In genomic region chr14:63014667-63015066, GRCm38 (mm10) we compare ENCODE assay signal across 29 mouse cellular contexts. TPM values are rescaled to one million over a fixed set of nuclear protein-coding genes. Genes with fewer than 3 reads are reported as not detected.
DNase-seq lines count a peak whose midpoint lies in the region; ATAC-seq and TF ChIP-seq lines count a peak whose summit lies in the region.
"Had no signal": no experiment of that assay in that cellular context is flagged by ENCODE, and none has a peak within 500 bp of the region (broad histone marks: within the 10 kb centered on the region; RNA-seq: fewer than 3 reads in every experiment).

No protein-coding gene starts in this region.

- no peak overlapping the region for H3ac ChIP-seq in C2C12 (ENCODE audit: control insufficient read depth, insufficient read length, low read depth)
- no peak overlapping the region for H3ac ChIP-seq in myocyte (ENCODE audit: control insufficient read depth, insufficient read length)

- TF ChIP-seq CTCF in C2C12 (IDR thresholded peaks at IDR 0.05; ENCODE audit: control insufficient read depth, insufficient read depth, insufficient read length) = no peak
- TF ChIP-seq CTCF in Patski (IDR thresholded peaks at IDR 0.05) = no peak
- no peak for TF ChIP-seq CTCF in intestine, postnatal 0 days (IDR thresholded peaks at IDR 0.05; ENCODE audit: low read depth)
- TF ChIP-seq CTCF in stomach, postnatal 0 days (IDR thresholded peaks at IDR 0.05; ENCODE audit: low read depth) = no peak

- DNase-seq in frontal cortex, postnatal 36 days (ENCODE audit: low spot score in 2 of 2) = no peak
- peak; percentile 22 for DNase-seq in Patski (ENCODE audit: low read depth, low spot score)
- no peak for DNase-seq in stomach, postnatal 0 days (ENCODE audit: low spot score)
- DNase-seq: adrenal gland, postnatal 25 days; B cell, adult 2 months; cerebellum, adult 2 months; cerebellum, postnatal 10 days; forebrain, postnatal 0 days; gastrocnemius, postnatal 10 days; heart, adult 2 months; kidney, adult 11 months; kidney, adult 9 months had no signal

- ATAC-seq in frontal cortex, adult (ENCODE audit: low TSS enrichment) = peak; percentile 93
- ATAC-seq in Patski = peak; percentile 57
- no peak for ATAC-seq in intestine, postnatal 0 days
- no peak for ATAC-seq in granulocyte monocyte progenitor cell, adult 5-6 weeks (replicated peaks; ENCODE audit: poor library complexity, severe bottlenecking)
- ATAC-seq in stomach, postnatal 0 days (ENCODE audit: low FRiP score, low TSS enrichment) = no peak
- ATAC-seq: forebrain, postnatal 0 days; hindbrain, embryonic 16.5 days; inflammation-experienced regulatory T-cells, adult 6 months had no signal

- H3K27ac ChIP-seq in intestine, postnatal 0 days (ENCODE audit: low read depth, low read length) = no peak overlapping the region
- no peak overlapping the region for H3K27ac ChIP-seq in stomach, postnatal 0 days (replicated peaks)
- H3K27ac ChIP-seq: embryonic facial prominence, embryonic 10.5 days; forebrain, embryonic 12.5 days; heart, adult 2 months; hindbrain, embryonic 10.5 days had no signal

- H3K4me1 ChIP-seq in intestine, postnatal 0 days (replicated peaks; ENCODE audit: control insufficient read depth, insufficient read depth, low read length) = no peaks in the 10 kb centered on the region
- H3K4me1 ChIP-seq in stomach, postnatal 0 days (replicated peaks; ENCODE audit: control insufficient read depth, insufficient read depth) = no peaks in the 10 kb centered on the region
- H3K4me1 ChIP-seq: embryonic facial prominence, embryonic 10.5 days; forebrain, embryonic 12.5 days; hindbrain, embryonic 10.5 days had no signal

- in situ Hi-C loops in Patski (cut with MboI; ENCODE audit: low pct_unique_long_range_greater_than_20kb) = no loop called here

- CTCF ChIA-PET in Patski (lab: Charles Lee) = interaction anchor here (1.5 kb wide), 1 partner anchor 13 kb away, joined by 3 read pairs; no protein-coding TSS in a partner anchor

- no peak overlapping the region for H3K9ac ChIP-seq in intestine, postnatal 0 days (ENCODE audit: low read depth, low read length)
- H3K9ac ChIP-seq in stomach, postnatal 0 days (ENCODE audit: low read length) = no peak overlapping the region
- H3K9ac ChIP-seq: forebrain, embryonic 12.5 days; forebrain, postnatal 0 days; heart, embryonic 12.5 days had no signal

- 0 out of 2 replicates have a peak, but pooled peaks cover 2% of the 10 kb centered on the region for H3K9me3 ChIP-seq in intestine, postnatal 0 days (ENCODE audit: control insufficient read depth)
- 0 out of 2 replicates have a peak, but pooled peaks cover 2% of the 10 kb centered on the region for H3K9me3 ChIP-seq in stomach, postnatal 0 days (ENCODE audit: control insufficient read depth, low read length)
- H3K9me3 ChIP-seq: embryonic facial prominence, embryonic 10.5 days; forebrain, embryonic 12.5 days; hindbrain, embryonic 10.5 days had no signal

- no peak overlapping the region for H3K4me3 ChIP-seq in C2C12 (ENCODE audit: insufficient read depth, poor library complexity, severe bottlenecking)
- H3K4me3 ChIP-seq in myocyte = no peak overlapping the region
- no peak overlapping the region for H3K4me3 ChIP-seq in intestine, postnatal 0 days (ENCODE audit: low read depth, low read length)
- no peak overlapping the region for H3K4me3 ChIP-seq in stomach, postnatal 0 days (ENCODE audit: low read depth, low read length)
- H3K4me3 ChIP-seq: embryonic facial prominence, embryonic 10.5 days; erythroblast, embryonic 14.5 days; forebrain, embryonic 12.5 days; heart, adult 2 months; heart, embryonic 12.5 days; hindbrain, embryonic 10.5 days had no signal

- TF ChIP-seq POLR2A in myocyte (IDR thresholded peaks at IDR 0.05; ENCODE audit: insufficient read length, low read depth) = no peak

- H3K79me2 ChIP-seq in C2C12 (ENCODE audit: control insufficient read depth, insufficient read depth) = no peaks in the 10 kb centered on the region
- no peaks in the 10 kb centered on the region for H3K79me2 ChIP-seq in myocyte (ENCODE audit: control insufficient read depth, insufficient read depth)

- H3K4me2 ChIP-seq in myocyte (ENCODE audit: low read depth) = peak overlapping the region; percentile 63
- no peak overlapping the region for H3K4me2 ChIP-seq in intestine, postnatal 0 days (replicated peaks; ENCODE audit: low read depth)
- no peak overlapping the region for H3K4me2 ChIP-seq in stomach, postnatal 0 days (replicated peaks; ENCODE audit: low read depth)
- H3K4me2 ChIP-seq: forebrain, embryonic 12.5 days; heart, embryonic 12.5 days had no signal

- WGBS in intestine, postnatal 0 days = 84% methylated on average over 4 of the region's 4 CpGs
- 76% methylated on average over 4 of the region's 4 CpGs for WGBS in stomach, postnatal 0 days

- POLR2A ChIA-PET in Patski (lab: Charles Lee) = no interaction called here

- TF ChIP-seq EP300 in stomach, postnatal 0 days (optimal IDR thresholded peaks at IDR 0.05) = no peak

- H3K27me3 ChIP-seq in C2C12 (ENCODE audit: control insufficient read depth, insufficient read depth, insufficient read length) = no peaks in the 10 kb centered on the region
- no peaks in the 10 kb centered on the region for H3K27me3 ChIP-seq in Patski
- no peaks in the 10 kb centered on the region for H3K27me3 ChIP-seq in myocyte (ENCODE audit: control insufficient read depth, insufficient read depth, insufficient read length)
- H3K27me3 ChIP-seq in intestine, postnatal 0 days (replicated peaks; ENCODE audit: control insufficient read depth, insufficient read depth, low read length) = no peaks in the 10 kb centered on the region
- no peaks in the 10 kb centered on the region for H3K27me3 ChIP-seq in stomach, postnatal 0 days (ENCODE audit: control insufficient read depth, insufficient read depth, low read length)
- H3K27me3 ChIP-seq: forebrain, embryonic 12.5 days had no signal

- no peaks in the 10 kb centered on the region for H3K79me3 ChIP-seq in C2C12 (ENCODE audit: low read depth)

- H3K36me3 ChIP-seq in C2C12 (ENCODE audit: control insufficient read depth, insufficient read depth) = no peaks in the 10 kb centered on the region
- H3K36me3 ChIP-seq in myocyte (ENCODE audit: control insufficient read depth, insufficient read depth) = no peaks in the 10 kb centered on the region
- H3K36me3 ChIP-seq in intestine, postnatal 0 days (ENCODE audit: control insufficient read depth, insufficient read depth) = no peaks in the 10 kb centered on the region
- H3K36me3 ChIP-seq in stomach, postnatal 0 days (ENCODE audit: control insufficient read depth, insufficient read depth, low read length) = no peaks in the 10 kb centered on the region
- H3K36me3 ChIP-seq: embryonic facial prominence, embryonic 10.5 days; forebrain, embryonic 12.5 days; heart, embryonic 12.5 days; hindbrain, embryonic 10.5 days had no signal

TF ChIP-seq in C2C12, 6 proteins besides CTCF, POLR2A, EP300 and RAD21 (continues in another document):
- TF ChIP-seq MAX (IDR thresholded peaks at IDR 0.05) (no peak), USF1 (IDR thresholded peaks at IDR 0.05; ENCODE audit: low read depth) (no peak), FOSL1 (IDR thresholded peaks at IDR 0.05; ENCODE audit: insufficient read depth, low read length, poor library complexity, severe bottlenecking) (peak; percentile 64)

TF ChIP-seq in myocyte, 11 proteins besides CTCF, POLR2A, EP300 and RAD21 (continues in another document):
- no peak for TF ChIP-seq SRF (IDR thresholded peaks at IDR 0.05; ENCODE audit: control insufficient read depth, insufficient read length, low read depth)
- TF ChIP-seq MYOG (IDR thresholded peaks at IDR 0.05; ENCODE audit: control insufficient read depth in 1 of 3, insufficient read depth in 1 of 3, insufficient read length in 2 of 3, low read depth in 2 of 3) = no peak

RNA-seq across cellular contexts. Expression of gene Defb43, which starts 3.1 kb away (rescaled TPM):
- not detected for polyA plus RNA-seq in C2C12 (2012; fragmentation: generic; extraction: Trizol)
- polyA plus RNA-seq in Patski (2021) = not detected
- not detected for polyA plus RNA-seq in myocyte (2012; fragmentation: generic; extraction: Trizol)
- not detected in 2 replicates for polyA plus RNA-seq in intestine, postnatal 0 days (2015; fragmentation: Nextera tagmentation; extraction: Ambion mirVana)
- total RNA-seq in granulocyte monocyte progenitor cell, adult 5-6 weeks (2014; fragmentation: Nextera tagmentation) = not detected in 2 replicates
- total RNA-seq in granulocyte monocyte progenitor cell, adult 5-6 weeks (2017) = not detected in 2 replicates
- not detected in 2 replicates for polyA plus RNA-seq in stomach, postnatal 0 days (2015; fragmentation: Nextera tagmentation; extraction: Ambion mirVana)
- total RNA-seq: adrenal gland, postnatal 25 days; forebrain, postnatal 0 days; gastrocnemius, postnatal 10 days; gastrocnemius, postnatal 4 days; heart, adult 2 months; heart, postnatal 25 days; MEL had no signal
- polyA plus RNA-seq: cerebellum, adult 2 months; embryonic facial prominence, embryonic 10.5 days; embryonic facial prominence, embryonic 14.5 days; erythroblast, embryonic 14.5 days; forebrain, embryonic 12.5 days; forebrain, postnatal 0 days; heart, adult 2 months; heart, embryonic 12.5 days; heart, embryonic 16.5 days; hindbrain, embryonic 10.5 days; hindbrain, embryonic 16.5 days; inflammation-experienced regulatory T-cells, adult 6 months had no signal

RNA-seq across cellular contexts. Expression of gene Defb47, which starts 16.8 kb away (rescaled TPM):
- polyA plus RNA-seq in C2C12 (2012; fragmentation: generic; extraction: Trizol) (1.1 TPM), Patski (2021) (2.2 TPM), myocyte (2012; fragmentation: generic; extraction: Trizol) (0.26 TPM)
- polyA plus RNA-seq in intestine, postnatal 0 days (2015; fragmentation: Nextera tagmentation; extraction: Ambion mirVana) = not detected in 2 replicates
- not detected in 2 replicates for total RNA-seq in granulocyte monocyte progenitor cell, adult 5-6 weeks (2014; fragmentation: Nextera tagmentation)
- not detected in 2 replicates for total RNA-seq in granulocyte monocyte progenitor cell, adult 5-6 weeks (2017)
- polyA plus RNA-seq in stomach, postnatal 0 days (2015; fragmentation: Nextera tagmentation; extraction: Ambion mirVana) = not detected in 2 replicates
- total RNA-seq: adrenal gland, postnatal 25 days; forebrain, postnatal 0 days; gastrocnemius, postnatal 10 days; gastrocnemius, postnatal 4 days; heart, adult 2 months; heart, postnatal 25 days; MEL had no signal
- polyA plus RNA-seq: embryonic facial prominence, embryonic 10.5 days; embryonic facial prominence, embryonic 14.5 days; erythroblast, embryonic 14.5 days; forebrain, embryonic 12.5 days; forebrain, postnatal 0 days; heart, adult 2 months; heart, embryonic 12.5 days; heart, embryonic 16.5 days; hindbrain, embryonic 10.5 days; hindbrain, embryonic 16.5 days; inflammation-experienced regulatory T-cells, adult 6 months had no signal

RNA-seq across cellular contexts. Expression of gene Defb48, which starts 30.4 kb away (rescaled TPM):
- polyA plus RNA-seq in C2C12 (2012; fragmentation: generic; extraction: Trizol) (not detected), Patski (2021) (not detected), myocyte (2012; fragmentation: generic; extraction: Trizol) (0.13 TPM)
- polyA plus RNA-seq in intestine, postnatal 0 days (2015; fragmentation: Nextera tagmentation; extraction: Ambion mirVana) = not detected in 2 replicates
- total RNA-seq in granulocyte monocyte progenitor cell, adult 5-6 weeks (2014; fragmentation: Nextera tagmentation) = not detected in 2 replicates
- not detected in 2 replicates for total RNA-seq in granulocyte monocyte progenitor cell, adult 5-6 weeks (2017)
- polyA plus RNA-seq in stomach, postnatal 0 days (2015; fragmentation: Nextera tagmentation; extraction: Ambion mirVana) = not detected in 2 replicates
- total RNA-seq: adrenal gland, postnatal 25 days; forebrain, postnatal 0 days; gastrocnemius, postnatal 10 days; gastrocnemius, postnatal 4 days; heart, adult 2 months; heart, postnatal 25 days; MEL had no signal
- polyA plus RNA-seq: cerebellum, adult 2 months; embryonic facial prominence, embryonic 10.5 days; embryonic facial prominence, embryonic 14.5 days; erythroblast, embryonic 14.5 days; forebrain, embryonic 12.5 days; forebrain, postnatal 0 days; heart, adult 2 months; heart, embryonic 12.5 days; heart, embryonic 16.5 days; hindbrain, embryonic 10.5 days; hindbrain, embryonic 16.5 days; inflammation-experienced regulatory T-cells, adult 6 months had no signal

RNA-seq across cellular contexts. Expression of gene Defb42, which starts 32.1 kb away (rescaled TPM):
- 2.8 TPM for polyA plus RNA-seq in C2C12 (2012; fragmentation: generic; extraction: Trizol)
- polyA plus RNA-seq in Patski (2021) = 0.59 TPM
- 0.40 TPM for polyA plus RNA-seq in myocyte (2012; fragmentation: generic; extraction: Trizol)
- polyA plus RNA-seq in intestine, postnatal 0 days (2015; fragmentation: Nextera tagmentation; extraction: Ambion mirVana) = 0.39 TPM in 1 of 2 replicates, not detected in the other
- not detected in 2 replicates for total RNA-seq in granulocyte monocyte progenitor cell, adult 5-6 weeks (2014; fragmentation: Nextera tagmentation)
- total RNA-seq in granulocyte monocyte progenitor cell, adult 5-6 weeks (2017) = not detected in 2 replicates
- 0.32 and 0.69 TPM in 2 replicates for polyA plus RNA-seq in stomach, postnatal 0 days (2015; fragmentation: Nextera tagmentation; extraction: Ambion mirVana)
- total RNA-seq: gastrocnemius, postnatal 10 days; gastrocnemius, postnatal 4 days; MEL had no signal
- polyA plus RNA-seq: erythroblast, embryonic 14.5 days; forebrain, embryonic 12.5 days had no signal

RNA-seq across cellular contexts. Expression of gene Defb30, which starts 35.1 kb away (rescaled TPM):
- polyA plus RNA-seq in C2C12 (2012; fragmentation: generic; extraction: Trizol) (not detected), Patski (2021) (not detected), myocyte (2012; fragmentation: generic; extraction: Trizol) (not detected)
- not detected in 2 replicates for polyA plus RNA-seq in intestine, postnatal 0 days (2015; fragmentation: Nextera tagmentation; extraction: Ambion mirVana)
- not detected in 2 replicates for total RNA-seq in granulocyte monocyte progenitor cell, adult 5-6 weeks (2014; fragmentation: Nextera tagmentation)
- total RNA-seq in granulocyte monocyte progenitor cell, adult 5-6 weeks (2017) = not detected in 2 replicates
- not detected in 2 replicates for polyA plus RNA-seq in stomach, postnatal 0 days (2015; fragmentation: Nextera tagmentation; extraction: Ambion mirVana)
- total RNA-seq: adrenal gland, postnatal 25 days; forebrain, postnatal 0 days; gastrocnemius, postnatal 10 days; gastrocnemius, postnatal 4 days; heart, adult 2 months; heart, postnatal 25 days; MEL had no signal
- polyA plus RNA-seq: cerebellum, adult 2 months; embryonic facial prominence, embryonic 10.5 days; embryonic facial prominence, embryonic 14.5 days; erythroblast, embryonic 14.5 days; forebrain, embryonic 12.5 days; forebrain, postnatal 0 days; heart, adult 2 months; heart, embryonic 12.5 days; heart, embryonic 16.5 days; hindbrain, embryonic 10.5 days; hindbrain, embryonic 16.5 days; inflammation-experienced regulatory T-cells, adult 6 months had no signal

Comparison
In these comparisons a context has a peak if more than half of its experiments do, and no peak if none do; other contexts are left out.
1. ATAC-seq: peak in frontal cortex, adult (single experiment) and Patski (single experiment); none in intestine, postnatal 0 days (single experiment), granulocyte monocyte progenitor cell, adult 5-6 weeks (single experiment) and stomach, postnatal 0 days (single experiment).